Mouse (Mus musculus): ENCODE measurements around the gene Ntn3. TPM values are rescaled to one million over a fixed set of nuclear protein-coding genes. Genes with fewer than 3 reads are reported as not detected.

The Ntn3 gene
- polyA plus RNA-seq, 1 experiment: 0.82 TPM

GRCm38 (mm10) chr17:24244061-24244460 is 34.7 kb upstream of the Ntn3 start:
- Histone ChIP-seq H3K36me3 (ENCODE audit: control insufficient read depth, insufficient read depth, low read length) (peaks cover 10% of the 10 kb centered on the region), H3K4me3 (ENCODE audit: extremely low read depth, insufficient read depth, insufficient read length) (no peak overlapping the region), H3K4me1 (ENCODE audit: control insufficient read depth, insufficient read depth, insufficient read length) (no peaks in the 10 kb centered on the region), H3K27ac (ENCODE audit: insufficient read depth, low read length) (no peak overlapping the region), H3K27me3 (ENCODE audit: control insufficient read depth, insufficient read depth, low read length) (no peaks in the 10 kb centered on the region)
- DNase-seq (ENCODE audit: low read depth in 1 of 2, low spot score in 2 of 2): no peak
- TF ChIP-seq CTCF (IDR thresholded peaks at IDR 0.05; ENCODE audit: extremely low read depth, insufficient read depth, insufficient read length, insufficient replicate concordance) (no peak), POLR2A (IDR thresholded peaks at IDR 0.05; ENCODE audit: low read depth, low read length) (no peak)
- WGBS: 99% methylated on average over 8 of the region's 8 CpGs

GRCm38 (mm10) chr17:24243311-24243969 is 34.1 kb upstream of the Ntn3 start:
- TF ChIP-seq POLR2A (IDR thresholded peaks at IDR 0.05; ENCODE audit: low read depth, low read length) (no peak), CTCF (IDR thresholded peaks at IDR 0.05; ENCODE audit: extremely low read depth, insufficient read depth, insufficient read length, insufficient replicate concordance) (peak; percentile 30; the same call in 1 of the 2 replicates)
- peak in 1 of 2 experiments; percentile 19 for DNase-seq (ENCODE audit: low read depth in 1 of 2, low spot score in 2 of 2)
- H3K36me3 ChIP-seq (ENCODE audit: control insufficient read depth, insufficient read depth, low read length): peaks cover 11% of the 10 kb centered on the region
- no peak overlapping the region for H3K27ac ChIP-seq (ENCODE audit: insufficient read depth, low read length)
- H3K4me3 ChIP-seq (ENCODE audit: extremely low read depth, insufficient read depth, insufficient read length): no peak overlapping the region
- H3K27me3 ChIP-seq (ENCODE audit: control insufficient read depth, insufficient read depth, low read length): no peaks in the 10 kb centered on the region
- WGBS: 91% methylated on average over 4 of the region's 4 CpGs
- H3K4me1 ChIP-seq (ENCODE audit: control insufficient read depth, insufficient read depth, insufficient read length): no peaks in the 10 kb centered on the region

- Histone ChIP-seq H3K4me3 (ENCODE audit: extremely low read depth, insufficient read depth, insufficient read length) (no peak overlapping the region), H3K27me3 (ENCODE audit: control insufficient read depth, insufficient read depth, low read length) (no peaks in the 10 kb centered on the region), H3K36me3 (ENCODE audit: control insufficient read depth, insufficient read depth, low read length) (peaks cover 9% of the 10 kb centered on the region; the same call in 1 of the 2 replicates), H3K4me1 (ENCODE audit: control insufficient read depth, insufficient read depth, insufficient read length) (no peaks in the 10 kb centered on the region), H3K27ac (ENCODE audit: insufficient read depth, low read length) (no peak overlapping the region)
- DNase-seq (ENCODE audit: low read depth in 1 of 2, low spot score in 2 of 2): no peak
- 96% methylated on average over 7 of the region's 7 CpGs for WGBS
- no peak for TF ChIP-seq POLR2A (IDR thresholded peaks at IDR 0.05; ENCODE audit: low read depth, low read length)
- TF ChIP-seq CTCF (IDR thresholded peaks at IDR 0.05; ENCODE audit: extremely low read depth, insufficient read depth, insufficient read length, insufficient replicate concordance): no peak
Observed at GRCm38 (mm10) chr17:24236921-24237320, 27.6 kb upstream of the Ntn3 start.

DNA sequence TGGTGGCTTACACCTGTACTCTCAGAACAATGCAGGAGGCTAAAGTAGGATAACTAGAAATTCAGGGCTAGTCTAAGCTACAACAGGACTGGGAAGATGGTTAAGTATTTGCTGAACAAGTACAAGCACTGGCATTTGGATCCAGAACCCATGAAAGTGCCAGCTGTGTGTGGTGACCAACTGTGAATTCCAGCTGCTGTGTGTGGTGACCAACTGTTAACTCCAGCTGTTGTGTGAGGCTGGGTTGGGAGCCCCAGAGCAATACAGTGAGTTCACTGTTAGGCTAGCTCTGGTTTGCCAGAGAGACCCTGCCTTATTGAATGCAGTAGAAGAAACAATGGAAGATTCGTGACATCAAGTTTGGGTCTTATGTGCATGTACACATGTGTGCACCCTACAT is 27.1 kb upstream of the Ntn3 start:
- Histone ChIP-seq H3K27me3 (ENCODE audit: control insufficient read depth, insufficient read depth, low read length) (no peaks in the 10 kb centered on the region), H3K36me3 (ENCODE audit: control insufficient read depth, insufficient read depth, low read length) (peaks cover 9% of the 10 kb centered on the region; the same call in 1 of the 2 replicates), H3K4me3 (ENCODE audit: extremely low read depth, insufficient read depth, insufficient read length) (no peak overlapping the region), H3K27ac (ENCODE audit: insufficient read depth, low read length) (no peak overlapping the region), H3K4me1 (ENCODE audit: control insufficient read depth, insufficient read depth, insufficient read length) (no peaks in the 10 kb centered on the region)
- WGBS: 100% methylated on average over 1 of the region's 1 CpGs
- TF ChIP-seq CTCF (IDR thresholded peaks at IDR 0.05; ENCODE audit: extremely low read depth, insufficient read depth, insufficient read length, insufficient replicate concordance) (no peak), POLR2A (IDR thresholded peaks at IDR 0.05; ENCODE audit: low read depth, low read length) (no peak)
- no peak for DNase-seq (ENCODE audit: low read depth in 1 of 2, low spot score in 2 of 2)

DNA sequence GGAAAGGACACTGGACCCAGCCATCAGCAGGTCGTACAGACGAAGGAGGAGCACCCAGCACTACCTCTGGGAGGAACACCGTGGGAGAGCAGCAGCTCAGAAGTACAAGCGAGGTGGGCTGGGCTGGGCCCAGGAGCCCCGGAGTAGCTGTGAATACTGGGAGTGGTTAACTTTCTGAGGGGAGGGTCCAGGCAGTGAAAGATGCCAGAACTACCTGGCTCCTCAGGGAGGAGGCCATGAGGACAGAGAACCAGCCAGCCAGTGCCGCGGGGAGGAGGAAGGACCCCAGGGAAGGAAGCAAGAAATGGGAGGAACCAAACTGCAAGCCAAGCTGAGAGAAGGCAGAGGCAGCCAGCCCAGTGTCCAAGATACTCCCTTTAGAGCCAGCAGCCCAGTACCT is 18.6 kb upstream of the Ntn3 start:
- no peak for DNase-seq (ENCODE audit: low read depth in 1 of 2, low spot score in 2 of 2)
- H3K27me3 ChIP-seq (ENCODE audit: control insufficient read depth, insufficient read depth, low read length): no peaks in the 10 kb centered on the region
- no peak overlapping the region for H3K4me3 ChIP-seq (ENCODE audit: extremely low read depth, insufficient read depth, insufficient read length)
- 96% methylated on average over 7 of the region's 7 CpGs for WGBS
- TF ChIP-seq CTCF (IDR thresholded peaks at IDR 0.05; ENCODE audit: extremely low read depth, insufficient read depth, insufficient read length, insufficient replicate concordance): no peak
- no peak for TF ChIP-seq POLR2A (IDR thresholded peaks at IDR 0.05; ENCODE audit: low read depth, low read length)
- no peak overlapping the region for H3K27ac ChIP-seq (ENCODE audit: insufficient read depth, low read length)
- H3K36me3 ChIP-seq (ENCODE audit: control insufficient read depth, insufficient read depth, low read length): peaks cover 5% of the 10 kb centered on the region
- no peaks in the 10 kb centered on the region for H3K4me1 ChIP-seq (ENCODE audit: control insufficient read depth, insufficient read depth, insufficient read length)

- Histone ChIP-seq H3K27ac (ENCODE audit: insufficient read depth, low read length) (no peak overlapping the region), H3K27me3 (ENCODE audit: control insufficient read depth, insufficient read depth, low read length) (no peaks in the 10 kb centered on the region), H3K4me1 (ENCODE audit: control insufficient read depth, insufficient read depth, insufficient read length) (no peaks in the 10 kb centered on the region), H3K4me3 (ENCODE audit: extremely low read depth, insufficient read depth, insufficient read length) (no peak overlapping the region), H3K36me3 (ENCODE audit: control insufficient read depth, insufficient read depth, low read length) (peaks cover 5% of the 10 kb centered on the region)
- WGBS: 95% methylated on average over 8 of the region's 8 CpGs
- TF ChIP-seq POLR2A (IDR thresholded peaks at IDR 0.05; ENCODE audit: low read depth, low read length) (no peak), CTCF (IDR thresholded peaks at IDR 0.05; ENCODE audit: extremely low read depth, insufficient read depth, insufficient read length, insufficient replicate concordance) (no peak)
- DNase-seq (ENCODE audit: low read depth in 1 of 2, low spot score in 2 of 2): no peak
Observed at GRCm38 (mm10) chr17:24226721-24227120, 17.4 kb upstream of the Ntn3 start.

DNA sequence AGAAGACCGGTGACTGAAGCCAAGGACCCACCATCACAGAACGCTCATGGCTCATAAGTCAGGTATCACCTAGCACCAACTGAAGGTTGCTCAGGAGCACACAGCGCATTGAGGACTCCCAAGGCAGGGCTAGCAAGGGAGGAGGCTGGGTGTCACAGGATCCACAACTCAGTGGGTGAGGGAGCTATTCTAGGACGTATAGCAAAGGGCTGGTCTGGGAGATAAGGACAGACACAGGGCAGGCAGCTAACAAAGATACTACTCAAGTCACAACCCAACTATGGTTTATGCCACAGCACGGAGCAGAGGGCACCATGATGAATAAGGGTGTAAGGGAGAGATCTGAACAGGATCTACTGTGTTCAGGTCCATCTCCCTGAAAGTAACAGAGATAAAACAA is 16.5 kb upstream of the Ntn3 start:
- TF ChIP-seq CTCF (IDR thresholded peaks at IDR 0.05; ENCODE audit: extremely low read depth, insufficient read depth, insufficient read length, insufficient replicate concordance) (no peak), POLR2A (IDR thresholded peaks at IDR 0.05; ENCODE audit: low read depth, low read length) (no peak)
- Histone ChIP-seq H3K4me3 (ENCODE audit: extremely low read depth, insufficient read depth, insufficient read length) (no peak overlapping the region), H3K27me3 (ENCODE audit: control insufficient read depth, insufficient read depth, low read length) (no peaks in the 10 kb centered on the region), H3K4me1 (ENCODE audit: control insufficient read depth, insufficient read depth, insufficient read length) (no peaks in the 10 kb centered on the region), H3K36me3 (ENCODE audit: control insufficient read depth, insufficient read depth, low read length) (peaks cover 5% of the 10 kb centered on the region), H3K27ac (ENCODE audit: insufficient read depth, low read length) (no peak overlapping the region)
- 88% methylated on average over 5 of the region's 5 CpGs for WGBS
- no peak for DNase-seq (ENCODE audit: low read depth in 1 of 2, low spot score in 2 of 2)
